Mouse (Mus musculus) left cerebral cortex, postnatal 14 days (tissue): ENCODE data around the gene Riox2. TPM values are rescaled to one million over a fixed set of nuclear protein-coding genes. Genes with fewer than 3 reads are reported as not detected.
"Not testable (repeated sequence)": the region's sequence is repeated elsewhere in the genome, so short reads cannot be mapped to it uniquely, and the experiment has no call there.

Experiments used
- DNase-seq, 2 experiments: peaks; one replicate each; pipeline ENCODE4 v3.0.0; 2021 to 2022; ENCODE audit warnings: low spot score in 2 of 2, mixed read lengths in 1 of 2
- intact Hi-C: fragments of 180-260 bp; cut with DNase I; formaldehyde crosslinking; loops from one replicate; pipeline ENCODE4 v1.15.1; 2025
- long read RNA-seq, 2 experiments: library from polyadenylated mRNA; stranded (forward); transcript quantifications; one replicate each; pipeline ENCODE4 v2.0.0; 2021
- total RNA-seq, 2 experiments: library from RNA; stranded (reverse); gene quantifications; 2 replicates each; pipeline ENCODE4 v1.2.3; 2021

Riox2 gene
- total RNA-seq: 10 to 100 TPM; 10.4 to 10.7 TPM
- long read RNA-seq, experiment 1, transcript Riox2-201 (10 exons, 2,159 nt): major isoform, 17 of 21 reads
- long read RNA-seq, experiment 1, partial matches to known transcripts: 2 of 21 reads
- long read RNA-seq, experiment 1, other reads (novel, unspliced or antisense): 2 of 21 reads
- long read RNA-seq, experiment 2, transcript Riox2-201 (10 exons, 2,159 nt): major isoform, 5 of 7 reads
- long read RNA-seq, experiment 2, partial matches to known transcripts: 1 of 7 reads
- long read RNA-seq, experiment 2, other reads (novel, unspliced or antisense): 1 of 7 reads

DNA sequence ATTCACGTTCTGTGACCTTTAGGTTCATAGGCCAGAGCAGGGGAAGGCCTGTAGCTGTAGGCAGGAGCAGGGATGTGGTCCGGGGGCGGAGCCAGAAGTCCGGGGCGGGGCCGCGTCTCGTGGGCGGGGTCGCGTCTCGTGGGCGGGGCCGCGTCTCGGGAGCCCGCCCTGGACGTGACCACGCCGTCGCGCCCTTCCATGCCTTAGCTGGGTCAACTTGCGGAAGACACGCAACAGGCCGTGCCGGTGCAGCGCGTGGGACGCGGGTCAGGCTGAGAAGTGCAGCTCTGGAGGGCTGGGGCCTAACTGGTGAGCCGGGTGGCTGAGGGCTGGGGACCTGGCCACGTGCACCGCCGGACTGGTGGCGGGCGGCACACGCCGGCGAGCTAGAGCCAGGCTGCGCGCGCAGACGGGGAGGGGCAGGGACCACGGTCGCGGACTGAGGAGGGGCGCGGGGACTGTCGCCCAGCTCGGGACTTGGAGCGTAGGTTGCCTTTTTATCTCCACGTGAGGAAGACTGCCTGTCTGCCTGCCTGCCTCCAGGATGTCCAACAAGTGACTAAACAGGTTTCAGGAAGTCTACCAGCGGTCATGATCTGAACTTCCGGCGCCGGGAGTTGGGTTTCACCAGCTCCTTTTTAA lies at the start of gene Riox2:
Riox2 (plus strand) TSS at position 139 of the 642 bp plus-strand sequence.
- DNase-seq: peak; percentile 62 to 71
- intact Hi-C loops: loop anchor here (5.0 kb wide), 1 partner anchor 146 kb away; no protein-coding TSS in a partner anchor

DNA sequence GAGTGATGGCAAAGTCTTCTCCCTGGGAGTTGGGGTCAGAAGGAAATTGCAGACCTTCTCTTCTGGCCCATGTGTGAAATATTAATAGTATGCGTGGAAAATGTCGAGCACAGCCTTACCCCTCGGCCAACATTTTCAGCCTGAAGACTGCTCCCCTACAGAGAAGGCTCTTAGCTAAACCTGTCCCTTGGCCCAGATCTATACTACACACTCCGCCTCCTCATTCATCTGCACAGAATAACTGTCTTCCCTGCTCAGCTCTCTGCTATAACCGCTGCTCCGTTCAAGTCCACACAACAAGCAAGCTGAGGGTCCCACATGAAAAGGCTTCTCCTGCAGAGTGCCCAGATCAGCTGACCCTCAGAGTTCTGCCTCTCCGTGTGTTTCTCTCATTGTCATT lies 43.6 kb upstream of the Riox2 start:
- intact Hi-C loops: no loop called here
- no peak for DNase-seq

DNA sequence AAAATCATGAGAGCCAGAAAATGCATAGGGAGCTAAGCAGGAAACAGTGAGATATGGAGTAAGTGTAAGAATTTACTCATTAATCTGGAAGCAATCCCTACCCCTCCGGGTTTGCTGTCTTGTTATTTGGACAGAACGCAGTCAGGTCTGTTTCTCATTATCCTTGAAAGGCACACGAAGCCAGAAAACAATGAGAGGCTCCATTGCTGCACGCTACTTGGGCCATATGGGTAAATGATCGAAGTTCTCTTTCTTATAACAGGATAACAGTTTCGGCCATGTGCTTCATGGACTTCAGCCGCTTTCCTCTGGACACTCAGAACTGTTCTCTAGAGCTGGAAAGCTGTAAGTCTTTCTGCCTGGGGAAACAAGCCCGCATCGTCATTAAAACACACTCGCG lies 38.4 kb upstream of the Riox2 start:
- intact Hi-C loops: no loop called here
- no peak for DNase-seq

DNA sequence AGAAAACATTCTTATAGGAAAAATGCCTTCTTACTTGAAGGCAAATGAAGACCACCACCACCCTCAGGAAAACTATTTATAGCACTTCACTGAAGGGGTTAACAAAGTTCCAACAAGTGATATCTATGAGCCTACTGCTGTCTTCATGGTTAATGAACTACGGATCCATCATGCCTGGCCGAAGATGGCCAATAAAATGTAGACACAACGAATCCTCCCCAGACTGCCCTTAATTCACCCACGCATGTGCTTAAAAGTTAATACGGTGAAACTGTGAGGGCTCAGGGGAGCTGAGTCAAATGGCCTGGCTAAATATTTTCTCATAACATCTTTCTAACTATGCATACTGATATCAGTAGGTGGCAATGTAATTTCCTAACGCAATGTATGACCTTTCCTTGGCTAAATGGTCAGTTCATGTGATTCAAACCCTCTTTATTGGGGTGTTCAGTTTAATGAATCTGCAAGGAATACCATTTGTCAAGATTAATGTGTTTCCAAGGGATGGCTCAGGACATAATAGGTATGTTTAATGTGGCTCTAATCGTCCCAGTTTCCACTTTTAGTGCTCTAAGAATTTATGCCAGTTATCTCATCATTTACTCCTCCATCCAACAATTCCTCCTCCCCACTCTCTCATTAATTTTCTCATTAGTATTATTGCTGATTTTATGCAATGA lies 26.6 kb upstream of the Riox2 start:
- intact Hi-C loops: no loop called here
- no peak for DNase-seq

DNA sequence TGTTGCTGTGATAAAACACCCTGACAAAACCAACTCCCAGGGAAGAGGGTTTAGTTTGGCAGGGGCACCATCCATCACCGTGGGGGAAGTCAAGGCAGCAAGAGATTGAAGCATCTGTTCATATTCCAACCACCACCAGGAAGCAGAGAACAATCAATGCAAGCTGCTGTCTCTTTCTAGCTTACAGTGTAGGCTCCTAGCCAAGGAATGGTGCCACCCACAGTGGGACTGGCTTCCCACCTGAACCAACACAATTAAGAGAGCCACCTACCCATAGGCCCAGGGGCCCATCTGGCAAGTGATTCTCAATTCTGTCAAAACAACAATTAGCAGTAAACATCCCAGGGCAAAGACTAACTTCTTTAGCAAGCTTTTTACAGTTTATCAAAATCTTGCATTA lies 23.4 kb upstream of the Riox2 start:
- DNase-seq: no peak
- intact Hi-C loops: no loop called here

DNA sequence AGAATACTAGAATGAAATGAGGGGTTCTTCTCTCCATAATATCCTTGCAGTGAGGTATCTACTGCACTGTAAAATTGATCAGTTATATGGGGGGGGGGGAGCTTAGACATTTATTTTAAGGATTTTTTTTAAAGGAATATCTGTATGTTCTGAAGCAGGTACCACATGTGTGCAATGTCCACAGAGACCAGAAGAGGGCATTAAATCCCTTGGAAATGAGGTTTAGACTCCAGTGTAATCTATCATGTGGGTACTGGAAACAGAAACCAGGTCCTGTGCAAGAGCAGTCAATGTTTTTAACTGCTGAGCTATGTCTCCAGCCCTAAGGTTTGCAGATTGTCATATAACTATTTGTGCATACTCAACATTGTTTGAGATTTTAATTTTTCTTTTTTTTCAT lies 22.5 kb upstream of the Riox2 start:
- intact Hi-C loops: no loop called here
- no peak for DNase-seq

DNA sequence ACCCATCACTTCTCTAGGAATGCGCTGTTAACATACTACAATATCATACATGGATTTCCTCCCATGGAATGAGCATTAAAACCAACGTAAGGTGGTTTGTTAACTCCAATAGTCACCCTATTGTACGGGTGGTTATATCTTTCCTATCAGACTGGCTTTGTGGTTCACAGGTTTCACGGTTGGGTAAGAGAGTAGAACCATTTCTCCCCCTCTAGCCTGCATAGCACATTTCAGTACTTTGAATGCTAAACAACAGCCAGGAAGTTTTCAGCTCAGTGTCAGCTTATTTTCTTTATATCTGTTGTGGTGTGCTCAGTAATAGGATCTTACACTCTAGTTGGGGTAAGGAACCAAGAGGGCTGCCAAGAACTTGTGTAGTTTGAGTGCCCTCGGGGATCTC lies 19.8 kb upstream of the Riox2 start:
- DNase-seq: no peak
- intact Hi-C loops: no loop called here

DNA sequence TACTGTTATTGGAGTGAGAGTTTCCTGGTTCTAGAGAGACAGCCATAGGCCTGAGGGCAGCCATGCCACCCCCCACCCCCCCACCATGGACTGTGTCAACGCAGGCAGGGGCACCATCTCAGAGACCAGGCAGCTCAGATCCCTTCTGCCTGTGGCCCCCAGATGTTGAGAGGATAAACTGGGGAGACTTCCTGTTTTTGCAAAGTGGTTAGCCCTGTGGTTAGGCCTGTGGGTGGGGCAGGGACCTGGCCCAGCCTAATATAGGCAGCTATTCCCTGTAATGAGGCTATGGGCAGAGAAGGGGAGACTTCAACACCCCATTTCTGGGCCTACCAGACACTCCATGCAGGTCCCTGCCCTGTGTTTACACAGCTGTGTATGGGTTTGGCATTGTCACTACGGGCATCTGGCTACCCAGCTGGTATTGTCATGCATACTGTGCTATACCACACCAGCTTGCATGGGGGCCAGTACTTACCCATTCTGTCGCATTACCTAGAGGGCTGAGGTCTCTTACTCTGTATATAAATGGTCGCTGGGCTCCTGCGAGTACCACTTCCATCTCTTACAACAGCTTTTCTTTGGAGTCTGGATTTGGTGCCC lies 12.2 kb upstream of the Riox2 start:
- DNase-seq, intact Hi-C loops: not testable (repeated sequence)

DNA sequence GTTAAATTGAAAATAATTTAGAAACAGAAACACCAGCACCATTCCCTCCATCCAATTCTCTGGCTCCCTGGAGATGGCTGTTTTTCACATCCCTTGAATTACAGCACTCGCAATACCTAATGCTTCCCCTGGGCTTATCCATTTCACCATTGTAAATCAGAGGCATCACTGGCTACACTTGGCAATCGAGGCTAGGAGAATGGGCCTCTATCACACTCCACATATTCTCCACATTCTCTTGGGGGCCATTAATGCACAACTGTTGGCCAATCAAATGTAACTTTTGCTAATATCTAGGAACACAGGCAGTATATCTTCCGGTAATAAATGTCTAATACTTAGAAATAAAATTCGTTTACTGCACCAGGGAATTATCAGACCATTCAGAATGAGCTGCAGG lies 8.0 kb upstream of the Riox2 start:
- intact Hi-C loops: no loop called here
- DNase-seq: no peak

DNA sequence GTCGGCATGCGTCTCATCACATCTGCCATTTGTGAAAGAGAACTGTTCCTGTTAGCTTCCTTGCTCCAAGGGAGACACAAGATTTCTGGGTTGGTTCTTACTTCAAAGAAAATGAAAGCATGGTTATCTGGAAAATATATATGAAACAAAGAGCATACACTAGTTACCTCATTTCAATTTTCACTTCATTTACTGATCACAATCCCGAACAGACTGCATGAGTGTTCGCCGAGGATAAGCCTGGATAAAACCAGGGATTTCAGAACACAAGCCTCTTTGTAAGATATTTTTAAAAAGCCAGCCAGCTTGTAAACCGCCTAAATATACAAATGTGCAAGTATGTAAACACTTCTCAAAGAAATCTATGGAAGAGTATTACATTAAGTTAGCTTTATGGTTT lies 7.6 kb upstream of the Riox2 start:
- intact Hi-C loops: no loop called here
- DNase-seq: no peak

DNA sequence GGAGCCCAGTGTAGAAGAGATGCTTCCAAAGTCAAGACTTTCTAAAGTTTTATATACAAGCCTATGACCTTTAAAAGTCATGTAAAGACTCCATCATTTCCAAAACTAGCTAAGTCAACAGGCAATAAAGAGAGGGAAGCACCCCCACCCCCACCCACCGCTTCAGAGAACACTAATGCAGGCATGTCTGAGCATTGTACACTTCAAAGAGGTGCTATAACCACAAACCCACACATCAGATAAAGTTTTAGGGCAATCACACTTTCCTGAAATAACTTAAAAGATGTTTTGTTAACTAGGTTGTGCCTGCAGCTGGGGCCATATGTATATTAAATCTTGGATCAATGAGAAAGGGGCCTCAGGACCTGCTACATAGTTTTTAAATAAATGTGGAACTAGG lies 1.7 kb upstream of the Riox2 start:
- no peak for DNase-seq
- intact Hi-C loops: loop anchor here (5.0 kb wide), 1 partner anchor 147 kb away; no protein-coding TSS in a partner anchor

DNA sequence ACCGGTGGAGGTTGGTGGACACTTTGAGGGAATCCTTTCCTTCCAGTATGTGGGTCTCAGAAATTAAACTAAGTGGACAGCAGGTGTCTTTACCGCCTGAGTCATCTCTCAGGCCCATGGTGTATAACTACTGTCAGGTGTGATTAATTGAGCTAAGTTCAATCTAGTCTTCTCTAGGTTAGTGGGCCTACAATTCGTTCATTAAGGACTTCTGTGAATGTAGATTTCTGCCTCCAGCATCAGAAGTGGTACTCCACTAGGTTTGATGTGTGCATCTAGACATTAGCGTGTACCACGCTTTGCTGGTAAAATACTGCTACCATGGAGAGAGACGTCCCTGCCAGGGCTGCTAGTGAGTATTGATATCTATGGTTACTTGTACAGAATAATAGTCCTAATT lies 971 bp downstream of the Riox2 start:
- intact Hi-C loops: loop anchor here (5.0 kb wide), 1 partner anchor 145 kb away; no protein-coding TSS in a partner anchor
- no peak for DNase-seq

DNA sequence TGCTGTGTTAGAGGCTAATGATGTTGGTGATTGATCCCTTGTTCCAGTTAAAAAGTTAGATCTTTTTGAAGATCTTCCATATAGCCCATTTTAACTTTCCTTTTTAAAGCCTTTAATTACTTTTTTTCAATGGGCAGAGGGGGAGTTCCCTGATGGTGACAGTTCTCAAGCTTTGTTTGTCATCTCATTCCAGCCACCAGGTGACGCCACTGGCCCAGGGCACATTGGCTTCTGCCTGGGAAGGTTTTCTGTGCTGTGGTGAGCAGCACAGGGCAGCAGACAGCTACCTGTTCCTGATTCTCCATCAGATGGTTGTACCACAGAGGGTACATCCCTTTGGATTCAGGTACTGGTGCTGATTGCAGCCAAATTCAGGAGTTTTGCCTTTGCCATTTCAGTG lies 3.2 kb downstream of the Riox2 start:
- peak; percentile 67 to 69 for DNase-seq
- intact Hi-C loops: loop anchor here (5.0 kb wide), 1 partner anchor 143 kb away; no protein-coding TSS in a partner anchor

DNA sequence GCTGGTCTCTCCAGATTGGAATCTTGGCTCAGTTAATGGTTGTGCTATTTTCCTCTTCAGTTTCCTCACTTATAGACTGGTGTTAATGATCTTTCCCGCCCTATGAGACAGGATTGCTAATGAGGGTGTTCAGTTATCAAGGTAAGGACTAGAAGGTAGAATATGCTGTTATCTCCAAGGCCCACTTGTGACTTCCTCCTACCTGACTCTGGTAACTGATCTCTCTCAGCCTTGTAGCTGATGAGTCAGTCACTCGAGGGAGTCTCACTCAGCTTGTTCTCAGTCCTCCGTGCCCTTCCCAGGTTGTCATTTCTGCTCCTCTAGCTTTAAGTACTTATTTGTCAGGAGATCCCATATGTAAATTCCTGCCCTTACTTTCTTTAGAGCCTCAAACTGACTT lies 6.4 kb downstream of the Riox2 start:
- intact Hi-C loops: no loop called here
- no peak for DNase-seq

DNA sequence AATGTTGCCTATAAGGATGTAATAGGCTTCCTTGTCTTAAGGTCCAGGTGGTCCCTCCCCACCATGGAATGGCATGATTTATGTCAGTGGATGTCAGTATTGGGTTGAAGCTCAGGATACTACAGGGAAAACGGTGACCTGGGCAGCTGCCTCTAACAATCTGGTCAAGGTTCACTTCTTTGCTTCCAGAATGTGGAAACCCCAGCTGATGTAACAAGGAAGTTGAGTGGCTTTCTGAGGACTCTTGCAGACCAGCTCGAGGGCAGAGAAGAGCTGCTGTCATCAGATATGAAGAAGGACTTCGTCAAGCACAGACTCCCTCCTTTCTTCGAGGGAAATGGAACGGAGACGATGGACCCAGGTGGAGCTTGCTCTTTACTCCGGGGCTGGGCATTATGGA lies 15.7 kb downstream of the Riox2 start:
- DNase-seq: no peak
- intact Hi-C loops: no loop called here

DNA sequence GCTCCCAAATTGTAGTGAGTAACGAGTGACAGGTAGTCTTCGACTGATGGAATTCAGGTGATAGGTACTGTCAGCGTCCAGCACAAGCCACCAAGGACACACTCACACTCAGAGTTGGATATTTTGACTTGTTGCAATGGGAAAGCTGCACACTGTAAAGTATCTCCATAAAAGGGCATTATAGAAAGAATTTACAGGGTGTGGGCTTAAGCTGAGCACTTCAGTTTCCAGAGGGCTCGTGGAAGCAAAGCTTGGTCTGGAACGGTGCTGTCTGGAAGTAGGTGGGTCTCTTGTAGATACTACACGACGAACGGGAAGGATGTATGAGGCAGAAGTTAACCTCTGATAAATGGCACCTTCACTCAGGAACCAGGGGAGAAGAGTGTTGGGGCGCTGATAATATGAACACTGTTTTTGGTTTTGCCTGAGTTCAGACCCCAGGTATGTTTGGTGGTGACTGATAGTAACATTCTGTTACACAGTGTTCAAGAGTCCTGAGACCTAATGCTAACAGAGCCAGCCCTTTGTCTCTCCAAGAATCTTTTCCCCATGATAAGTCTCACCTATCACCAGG lies 16.5 kb downstream of the Riox2 start:
- DNase-seq: no peak
- intact Hi-C loops: no loop called here

DNA sequence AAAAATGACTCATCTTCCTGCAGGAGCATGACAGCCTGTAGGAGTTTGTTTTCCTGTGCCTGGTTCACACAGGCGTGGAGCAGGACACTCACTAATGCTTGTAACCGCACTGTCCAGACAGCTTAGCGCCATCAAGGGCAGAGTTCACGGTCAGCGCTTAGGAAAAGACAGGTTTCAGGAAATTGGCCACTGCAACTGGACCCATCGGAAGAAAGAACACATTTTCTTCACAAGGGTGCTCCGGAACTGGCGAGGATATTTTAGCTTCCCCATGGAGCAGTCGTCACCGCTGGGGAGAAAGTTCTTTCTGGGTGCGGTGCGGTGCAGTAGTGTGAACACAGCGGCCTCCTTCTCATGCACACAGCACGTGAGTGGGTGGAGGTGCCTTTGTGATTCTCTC lies 21.6 kb downstream of the Riox2 start:
- peak; percentile 7 for DNase-seq
- intact Hi-C loops: no loop called here

DNA sequence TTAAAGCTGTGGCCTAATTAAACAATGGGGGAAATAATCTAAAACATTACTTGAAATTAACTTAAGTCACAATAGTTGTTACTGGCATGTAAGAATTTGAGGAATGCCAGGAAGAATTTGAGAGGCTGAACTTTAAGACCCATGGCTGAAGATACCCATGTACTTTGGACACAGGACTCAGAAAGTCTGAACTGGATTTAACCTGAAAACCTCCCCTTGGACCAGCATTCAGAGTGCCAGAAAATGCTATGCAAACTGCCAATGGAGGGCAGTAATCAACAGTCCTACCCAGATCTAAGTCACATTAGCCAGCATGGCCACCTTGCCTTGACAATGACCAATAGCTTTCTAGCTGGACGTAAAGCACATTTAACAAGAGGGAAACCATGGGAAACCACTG lies 26.4 kb downstream of the Riox2 start:
- no peak for DNase-seq
- intact Hi-C loops: no loop called here

DNA sequence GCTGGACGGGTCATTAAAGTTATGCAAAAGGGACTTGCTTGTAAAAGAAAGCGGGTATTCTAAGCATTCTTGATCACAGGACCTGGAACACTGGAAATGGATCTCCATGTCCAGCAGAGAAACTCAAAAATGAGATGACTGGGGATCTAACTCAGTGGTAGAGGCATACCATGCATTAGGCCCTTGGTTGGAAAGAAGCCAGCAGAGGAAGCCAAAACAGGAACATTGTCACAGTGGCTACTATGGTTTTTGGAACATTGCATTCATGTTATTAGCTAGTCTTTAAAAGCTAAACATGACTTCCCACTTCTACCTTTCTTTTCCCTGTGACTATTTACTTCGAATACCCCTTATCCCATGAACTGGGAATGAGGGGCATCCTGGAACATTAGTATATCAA lies 27.6 kb downstream of the Riox2 start:
- intact Hi-C loops: no loop called here
- DNase-seq: no peak

DNA sequence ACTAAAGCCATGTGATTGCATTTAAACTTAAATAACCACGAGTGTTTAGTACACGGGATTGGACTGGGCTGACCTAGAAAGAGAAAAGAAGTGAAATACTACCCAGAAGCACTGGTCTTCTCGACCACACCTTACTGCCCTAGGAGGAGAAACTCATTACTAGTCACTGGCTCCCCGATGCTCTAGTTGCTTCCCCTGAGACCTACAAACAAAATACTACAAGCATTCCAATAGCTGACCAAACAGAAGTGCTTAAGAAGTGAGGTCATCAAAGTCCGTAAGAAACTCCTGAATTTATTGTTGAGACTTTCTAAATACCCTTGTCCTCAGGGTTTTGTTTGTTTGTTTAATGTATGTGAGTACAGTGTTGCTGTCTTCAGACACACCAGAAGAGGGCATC lies 38.3 kb downstream of the Riox2 start:
- no peak for DNase-seq
- intact Hi-C loops: no loop called here
